Mouse (Mus musculus): ENCODE data around the gene Emc6. TPM values are rescaled to one million over a fixed set of nuclear protein-coding genes. Genes with fewer than 3 reads are reported as not detected.

Emc6 gene
- polyA plus RNA-seq, 2 experiments: 64.7 to 101 TPM

- Histone ChIP-seq H3K36me3 (ENCODE audit: control insufficient read depth, insufficient read depth, low read length) (peaks cover 36% of the 10 kb centered on the region), H3K9ac (ENCODE audit: low read depth, low read length, severe bottlenecking) (peak overlapping the region; percentile 84), H3K27ac (replicated peaks; ENCODE audit: low read depth, low read length) (peak overlapping the region; percentile 92), H3K4me3 (replicated peaks; ENCODE audit: low read length) (peak overlapping the region; percentile 98), H3K27me3 (ENCODE audit: control insufficient read depth, insufficient read depth, low read length) (no peaks in the 10 kb centered on the region), H3K9me3 (ENCODE audit: control insufficient read depth, low read length) (no peaks in the 10 kb centered on the region), H3K4me2 (replicated peaks; ENCODE audit: low read depth, low read length, severe bottlenecking) (peak overlapping the region; percentile 74), H3K4me1 (ENCODE audit: control insufficient read depth, insufficient read depth, low read length) (peaks cover 18% of the 10 kb centered on the region)
- DNase-seq (ENCODE audit: low spot score) (peak; percentile 84), ATAC-seq (ENCODE audit: low FRiP score, low read depth) (peak; percentile 84)
- no peak for TF ChIP-seq POLR2A (IDR thresholded peaks at IDR 0.05; ENCODE audit: borderline replicate concordance, extremely low read depth, insufficient read depth, insufficient read length)
- WGBS: 0% methylated on average over 21 of the region's 28 CpGs
These were observed 655 bp upstream of the Emc6 start for GRCm38 (mm10) chr11:73177509-73177875.

GRCm38 (mm10) chr11:73176186-73176585, 651 bp downstream of the Emc6 start:
- no peaks in the 10 kb centered on the region for H3K27me3 ChIP-seq (ENCODE audit: control insufficient read depth, insufficient read depth, low read length)
- DNase-seq (ENCODE audit: low spot score): no peak
- no peak for TF ChIP-seq POLR2A (IDR thresholded peaks at IDR 0.05; ENCODE audit: borderline replicate concordance, extremely low read depth, insufficient read depth, insufficient read length)
- ATAC-seq (ENCODE audit: low FRiP score, low read depth): no peak
- no peaks in the 10 kb centered on the region for H3K9me3 ChIP-seq (ENCODE audit: control insufficient read depth, low read length)
- peak overlapping the region; percentile 84 for H3K27ac ChIP-seq (replicated peaks; ENCODE audit: low read depth, low read length)
- WGBS: 1% methylated on average over 14 of the region's 15 CpGs
- peaks cover 24% of the 10 kb centered on the region for H3K4me1 ChIP-seq (ENCODE audit: control insufficient read depth, insufficient read depth, low read length)
- H3K4me2 ChIP-seq (replicated peaks; ENCODE audit: low read depth, low read length, severe bottlenecking): peak overlapping the region; percentile 74
- peaks cover 30% of the 10 kb centered on the region for H3K36me3 ChIP-seq (ENCODE audit: control insufficient read depth, insufficient read depth, low read length)
- peak overlapping the region; percentile 84 for H3K9ac ChIP-seq (ENCODE audit: low read depth, low read length, severe bottlenecking)
- peak overlapping the region; percentile 98 for H3K4me3 ChIP-seq (replicated peaks; ENCODE audit: low read length)

DNA sequence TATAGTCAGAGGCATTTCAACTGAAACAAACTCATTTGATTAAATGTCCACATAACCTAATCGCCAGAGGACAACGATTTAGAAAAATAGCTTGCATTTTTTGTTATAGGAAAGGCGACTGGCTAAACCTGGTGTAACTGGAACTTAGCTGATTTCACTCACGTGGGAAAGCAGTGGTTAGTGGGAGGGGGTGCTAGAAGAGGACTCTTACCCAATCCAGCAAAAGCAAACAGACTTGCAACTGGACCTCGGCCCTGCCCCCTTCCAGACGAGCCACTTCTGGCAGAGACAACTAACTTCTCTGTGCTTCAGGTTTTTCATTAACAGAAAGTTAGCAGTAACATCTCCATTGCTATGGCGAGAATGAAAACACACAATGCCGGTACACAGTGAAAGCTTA, 1.2 kb downstream of the Emc6 start:
- DNase-seq (ENCODE audit: low spot score) (no peak), ATAC-seq (ENCODE audit: low FRiP score, low read depth) (no peak)
- no peak for TF ChIP-seq POLR2A (IDR thresholded peaks at IDR 0.05; ENCODE audit: borderline replicate concordance, extremely low read depth, insufficient read depth, insufficient read length)
- Histone ChIP-seq H3K27ac (replicated peaks; ENCODE audit: low read depth, low read length) (no peak overlapping the region), H3K4me1 (ENCODE audit: control insufficient read depth, insufficient read depth, low read length) (peaks cover 24% of the 10 kb centered on the region), H3K36me3 (ENCODE audit: control insufficient read depth, insufficient read depth, low read length) (peaks cover 29% of the 10 kb centered on the region), H3K4me3 (replicated peaks; ENCODE audit: low read length) (peak overlapping the region; percentile 98), H3K9ac (ENCODE audit: low read depth, low read length, severe bottlenecking) (peak overlapping the region; percentile 84), H3K4me2 (replicated peaks; ENCODE audit: low read depth, low read length, severe bottlenecking) (peak overlapping the region; percentile 74), H3K27me3 (ENCODE audit: control insufficient read depth, insufficient read depth, low read length) (no peaks in the 10 kb centered on the region), H3K9me3 (ENCODE audit: control insufficient read depth, low read length) (no peaks in the 10 kb centered on the region)
- WGBS: 37% methylated on average over 8 of the region's 8 CpGs

DNA sequence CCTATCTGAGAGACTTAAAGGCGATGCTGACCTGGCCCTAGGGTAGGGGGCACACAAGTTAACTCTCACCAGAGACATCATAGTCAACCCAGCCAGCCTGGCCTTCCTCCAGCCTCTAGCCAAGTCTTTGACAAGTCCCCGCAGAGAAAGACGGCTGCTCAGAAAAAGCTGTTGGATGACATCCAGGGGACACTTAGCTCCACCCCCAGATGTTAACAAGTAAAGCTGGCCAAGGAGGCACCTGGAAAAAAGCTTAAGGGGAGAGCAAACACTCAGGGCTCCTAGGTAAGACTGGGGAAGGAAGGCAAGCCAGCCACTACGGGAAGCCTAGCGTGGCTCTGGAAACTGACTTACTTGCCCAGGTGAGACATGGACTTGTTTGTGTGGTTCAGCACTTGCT, 4.7 kb downstream of the Emc6 start:
- no peak for TF ChIP-seq POLR2A (IDR thresholded peaks at IDR 0.05; ENCODE audit: borderline replicate concordance, extremely low read depth, insufficient read depth, insufficient read length)
- Histone ChIP-seq H3K4me1 (ENCODE audit: control insufficient read depth, insufficient read depth, low read length) (peaks cover 21% of the 10 kb centered on the region), H3K4me3 (replicated peaks; ENCODE audit: low read length) (no peak overlapping the region), H3K27me3 (ENCODE audit: control insufficient read depth, insufficient read depth, low read length) (no peaks in the 10 kb centered on the region), H3K4me2 (replicated peaks; ENCODE audit: low read depth, low read length, severe bottlenecking) (no peak overlapping the region), H3K27ac (replicated peaks; ENCODE audit: low read depth, low read length) (peak overlapping the region; percentile 52; the same call in 1 of the 2 replicates), H3K9me3 (ENCODE audit: control insufficient read depth, low read length) (no peaks in the 10 kb centered on the region), H3K36me3 (ENCODE audit: control insufficient read depth, insufficient read depth, low read length) (peaks cover 20% of the 10 kb centered on the region), H3K9ac (ENCODE audit: low read depth, low read length, severe bottlenecking) (0 out of 2 replicates have a peak overlapping the region, but pooled peaks have one; percentile 7)
- DNase-seq (ENCODE audit: low spot score) (peak; percentile 74), ATAC-seq (ENCODE audit: low FRiP score, low read depth) (no peak; the same call in 1 of the 2 replicates)
- 38% methylated on average over 5 of the region's 5 CpGs for WGBS

DNA sequence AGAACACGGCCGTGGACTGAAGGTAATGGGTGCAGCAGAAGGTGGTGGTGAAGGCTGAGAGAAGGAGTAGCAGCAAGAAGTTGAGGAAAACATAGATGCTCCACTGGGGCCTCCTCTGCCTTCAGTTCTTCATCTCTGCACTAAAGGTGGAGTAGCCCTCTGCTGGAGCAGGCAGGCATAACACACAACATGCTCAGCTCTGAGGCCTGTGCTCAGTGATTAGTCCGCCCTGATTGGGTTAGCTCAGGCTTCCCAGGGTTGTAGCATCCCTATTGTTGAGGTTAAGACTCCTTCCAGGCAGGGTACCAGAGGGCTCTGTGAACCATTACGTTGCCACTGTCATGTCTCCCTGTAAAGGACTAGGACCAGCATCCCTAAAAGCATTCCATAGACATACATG, 7.6 kb downstream of the Emc6 start:
- no peak overlapping the region for H3K4me2 ChIP-seq (replicated peaks; ENCODE audit: low read depth, low read length, severe bottlenecking)
- H3K27ac ChIP-seq (replicated peaks; ENCODE audit: low read depth, low read length): no peak overlapping the region
- H3K4me1 ChIP-seq (ENCODE audit: control insufficient read depth, insufficient read depth, low read length): peaks cover 9% of the 10 kb centered on the region; the same call in 1 of the 2 replicates
- H3K36me3 ChIP-seq (ENCODE audit: control insufficient read depth, insufficient read depth, low read length): peaks cover 11% of the 10 kb centered on the region
- no peaks in the 10 kb centered on the region for H3K27me3 ChIP-seq (ENCODE audit: control insufficient read depth, insufficient read depth, low read length)
- H3K4me3 ChIP-seq (replicated peaks; ENCODE audit: low read length): no peak overlapping the region
- 48% methylated on average over 4 of the region's 4 CpGs for WGBS
- DNase-seq (ENCODE audit: low spot score) (peak; percentile 35), ATAC-seq (ENCODE audit: low FRiP score, low read depth) (no peak)
- no peak for TF ChIP-seq POLR2A (IDR thresholded peaks at IDR 0.05; ENCODE audit: borderline replicate concordance, extremely low read depth, insufficient read depth, insufficient read length)
- no peaks in the 10 kb centered on the region for H3K9me3 ChIP-seq (ENCODE audit: control insufficient read depth, low read length)
- no peak overlapping the region for H3K9ac ChIP-seq (ENCODE audit: low read depth, low read length, severe bottlenecking)

GRCm38 (mm10) chr11:73168576-73168975, 8.3 kb downstream of the Emc6 start:
- peaks cover 4% of the 10 kb centered on the region; the same call in 1 of the 2 replicates for H3K36me3 ChIP-seq (ENCODE audit: control insufficient read depth, insufficient read depth, low read length)
- no peaks in the 10 kb centered on the region for H3K9me3 ChIP-seq (ENCODE audit: control insufficient read depth, low read length)
- H3K27me3 ChIP-seq (ENCODE audit: control insufficient read depth, insufficient read depth, low read length): no peaks in the 10 kb centered on the region
- no peak overlapping the region for H3K9ac ChIP-seq (ENCODE audit: low read depth, low read length, severe bottlenecking)
- H3K4me2 ChIP-seq (replicated peaks; ENCODE audit: low read depth, low read length, severe bottlenecking): no peak overlapping the region
- no peak for ATAC-seq (ENCODE audit: low FRiP score, low read depth)
- H3K4me3 ChIP-seq (replicated peaks; ENCODE audit: low read length): no peak overlapping the region
- WGBS: 79% methylated on average over 6 of the region's 6 CpGs
- no peak overlapping the region for H3K27ac ChIP-seq (replicated peaks; ENCODE audit: low read depth, low read length)
- H3K4me1 ChIP-seq (ENCODE audit: control insufficient read depth, insufficient read depth, low read length): peaks cover 9% of the 10 kb centered on the region; the same call in 1 of the 2 replicates
- no peak for TF ChIP-seq POLR2A (IDR thresholded peaks at IDR 0.05; ENCODE audit: borderline replicate concordance, extremely low read depth, insufficient read depth, insufficient read length)
- DNase-seq (ENCODE audit: low spot score): no peak
